Mouse (Mus musculus): ENCODE data around the gene Tnfaip3.

Gene Tnfaip3

GRCm38 (mm10) chr10:18974486-18974885, 41.0 kb downstream of the Tnfaip3 start:
- DNase-seq (ENCODE audit: inconsistent age in 2 of 2, low spot score in 1 of 2) = no peak

- DNase-seq (ENCODE audit: inconsistent age in 2 of 2, low spot score in 1 of 2) = no peak
These were observed 48.6 kb downstream of the Tnfaip3 start for GRCm38 (mm10) chr10:18966893-18967292.

GRCm38 (mm10) chr10:18965601-18966000, 49.9 kb downstream of the Tnfaip3 start:
- no peak for DNase-seq (ENCODE audit: inconsistent age in 2 of 2, low spot score in 1 of 2)

- DNase-seq (ENCODE audit: inconsistent age in 2 of 2, low spot score in 1 of 2) = peak; percentile 41 to 73
These were observed 50.6 kb downstream of the Tnfaip3 start for GRCm38 (mm10) chr10:18964856-18965255.

- DNase-seq (ENCODE audit: inconsistent age in 2 of 2, low spot score in 1 of 2) = no peak
These were observed 55.5 kb downstream of the Tnfaip3 start for GRCm38 (mm10) chr10:18959777-18960492.

- peak in 1 of 2 experiments; percentile 68 for DNase-seq (ENCODE audit: inconsistent age in 2 of 2, low spot score in 1 of 2)
These were observed 61.8 kb downstream of the Tnfaip3 start for GRCm38 (mm10) chr10:18953706-18954071.

GRCm38 (mm10) chr10:18953011-18953705, 62.3 kb downstream of the Tnfaip3 start:
- DNase-seq (ENCODE audit: inconsistent age in 2 of 2, low spot score in 1 of 2) = no peak
